Mouse (Mus musculus) hindbrain, embryonic 14.5 days (tissue): ENCODE data around the gene Slc11a2. TPM values are rescaled to one million over a fixed set of nuclear protein-coding genes. Genes with fewer than 3 reads are reported as not detected.
"Not testable (repeated sequence)": the region's sequence is repeated elsewhere in the genome, so short reads cannot be mapped to it uniquely, and the experiment has no call there.

ENCODE experiments used
- ATAC-seq: fragments of 200-750 bp; cut with Nextera tagmentation; 2 replicates; pipeline ENCODE4 v1.8.0; 2017; ENCODE audit warnings: moderate number of reproducible peaks, mild to moderate bottlenecking, moderate TSS enrichment, moderate library complexity; ENCODE audit not compliant: low FRiP score
- DNase-seq: peaks from one replicate; pipeline ENCODE4 v3.0.0-alpha.2; 2015; ENCODE audit warnings: low spot score
- H3K27ac ChIP-seq: fragments of 300-500 bp; sonication (generic); 2 replicates; pipeline ENCODE4 v1.5.1; 2014; ENCODE audit warnings: mild to moderate bottlenecking, moderate library complexity
- H3K27me3 ChIP-seq: fragments of 300-500 bp; sonication (generic); 2 replicates; pipeline ENCODE4 v1.6.1; 2014; ENCODE audit warnings: mild to moderate bottlenecking, low read length, mixed read lengths; ENCODE audit not compliant: control insufficient read depth, insufficient read depth
- H3K36me3 ChIP-seq: fragments of 300-500 bp; sonication (generic); replicated peaks from 2 replicates; pipeline ENCODE4 v1.6.1; 2014; ENCODE audit not compliant: control insufficient read depth, insufficient read depth
- H3K4me1 ChIP-seq: fragments of 300-500 bp; sonication (generic); replicated peaks from 2 replicates; pipeline ENCODE4 v1.6.1; 2014; ENCODE audit warnings: antibody characterized with exemption, low read length, mixed read lengths; ENCODE audit not compliant: control insufficient read depth, insufficient read depth
- H3K4me2 ChIP-seq: fragments of 300-500 bp; sonication (generic); replicated peaks from 2 replicates; pipeline ENCODE4 v1.6.1; 2014; ENCODE audit warnings: mild to moderate bottlenecking, moderate library complexity
- H3K4me3 ChIP-seq: fragments of 300-500 bp; sonication (generic); replicated peaks from 2 replicates; pipeline ENCODE4 v1.5.1; 2014; ENCODE audit warnings: mild to moderate bottlenecking, low read length
- H3K9ac ChIP-seq: fragments of 300-500 bp; sonication (generic); 2 replicates; pipeline ENCODE4 v1.6.1; 2014
- H3K9me3 ChIP-seq: fragments of 300-500 bp; sonication (generic); 2 replicates; pipeline ENCODE4 v1.6.1; 2016; ENCODE audit warnings: low read length; ENCODE audit not compliant: control insufficient read depth
- WGBS: fragments of 180-500 bp; shearing (Covaris S2); extraction: QIAGEN DNeasy Blood & Tissue Kit; methylation state at CpG from one replicate; pipeline ENCODE4 v1.1.7; 2014; 5-methylcytosine and 5-hydroxymethylcytosine counted together
- polyA plus RNA-seq: library from polyadenylated mRNA; unstranded; fragments of >200 nt; fragmentation: Nextera tagmentation; extraction: Ambion mirVana; gene quantifications from 2 replicates; pipeline ENCODE4 v1.2.1, GENCODE M21; 2014

The Slc11a2 gene
- polyA plus RNA-seq, 1 experiment from 2014 or later, result 18.6 TPM

GRCm38 (mm10) chr15:100422476-100422875, 2.4 kb downstream of the Slc11a2 start:
- peaks cover 26% of the 10 kb centered on the region for H3K4me1 ChIP-seq
- peak; percentile 48 for ATAC-seq

GRCm38 (mm10) chr15:100421758-100422197, 3.1 kb downstream of the Slc11a2 start, which contains the start of gene Gm5475:
TSS of gene Gm5475 (plus strand) at chr15:100422147.
- not testable (repeated sequence) for H3K36me3 ChIP-seq, ATAC-seq, DNase-seq, H3K9me3 ChIP-seq
- H3K27ac ChIP-seq, result peak within 1 kb of the TSS; percentile 16; the same call in 1 of the 2 replicates
- peak within 1 kb of the TSS; percentile 98 for H3K4me3 ChIP-seq
- 32% methylated on average over 3 of the region's 3 CpGs for WGBS
- peaks cover 25% of the 10 kb centered on the region for H3K27me3 ChIP-seq
- peak within 1 kb of the TSS; percentile 96 for H3K4me2 ChIP-seq
- peak within 1 kb of the TSS; percentile 85 for H3K9ac ChIP-seq
- H3K4me1 ChIP-seq, result peaks cover 26% of the 10 kb centered on the region

More at GRCm38 (mm10) chr15:100422476-100422875, 2.4 kb downstream of the Slc11a2 start:
- Histone ChIP-seq H3K9ac (peak overlapping the region; percentile 85), H3K4me3 (peak overlapping the region; percentile 98), H3K27me3 (peaks cover 25% of the 10 kb centered on the region), H3K36me3 (no peaks in the 10 kb centered on the region), H3K4me2 (peak overlapping the region; percentile 96), H3K27ac (peak overlapping the region; percentile 16; the same call in 1 of the 2 replicates), H3K9me3 (no peaks in the 10 kb centered on the region)
- peak; percentile 27 for DNase-seq
- WGBS, result under 1% methylated on average over 44 of the region's 44 CpGs

- Histone ChIP-seq H3K4me2 (peak overlapping the region; percentile 96), H3K4me1 (peaks cover 26% of the 10 kb centered on the region), H3K4me3 (peak overlapping the region; percentile 98), H3K9ac (peak overlapping the region; percentile 85), H3K27me3 (peaks cover 25% of the 10 kb centered on the region), H3K9me3 (no peaks in the 10 kb centered on the region), H3K36me3 (no peaks in the 10 kb centered on the region), H3K27ac (no peak overlapping the region)
- WGBS, result 48% methylated on average over 8 of the region's 8 CpGs
- ATAC-seq (no peak), DNase-seq (no peak)
These were observed 3.7 kb downstream of the Slc11a2 start for GRCm38 (mm10) chr15:100421059-100421757.

GRCm38 (mm10) chr15:100419901-100420745, 4.7 kb downstream of the Slc11a2 start:
- WGBS, result 71% methylated on average over 9 of the region's 9 CpGs
- no peak overlapping the region for H3K4me2 ChIP-seq
- no peaks in the 10 kb centered on the region for H3K36me3 ChIP-seq
- no peak for DNase-seq
- H3K4me3 ChIP-seq, result no peak overlapping the region
- no peaks in the 10 kb centered on the region for H3K9me3 ChIP-seq
- peaks cover 19% of the 10 kb centered on the region for H3K27me3 ChIP-seq
- no peak overlapping the region for H3K9ac ChIP-seq
- ATAC-seq, result no peak
- no peak overlapping the region for H3K27ac ChIP-seq
- H3K4me1 ChIP-seq, result peaks cover 26% of the 10 kb centered on the region

GRCm38 (mm10) chr15:100419311-100419710, 5.6 kb downstream of the Slc11a2 start:
- Histone ChIP-seq H3K4me3 (no peak overlapping the region), H3K4me2 (no peak overlapping the region), H3K36me3 (no peaks in the 10 kb centered on the region), H3K9me3 (no peaks in the 10 kb centered on the region), H3K27ac (no peak overlapping the region), H3K4me1 (peaks cover 26% of the 10 kb centered on the region), H3K27me3 (peaks cover 11% of the 10 kb centered on the region), H3K9ac (no peak overlapping the region)
- no peak for ATAC-seq
- WGBS, result 76% methylated on average over 8 of the region's 8 CpGs
- no peak for DNase-seq

GRCm38 (mm10) chr15:100417854-100418450, 6.9 kb downstream of the Slc11a2 start:
- Histone ChIP-seq H3K9ac (no peak overlapping the region), H3K4me2 (no peak overlapping the region), H3K36me3 (no peaks in the 10 kb centered on the region), H3K27me3 (no peaks in the 10 kb centered on the region), H3K9me3 (no peaks in the 10 kb centered on the region), H3K4me1 (peaks cover 17% of the 10 kb centered on the region), H3K27ac (no peak overlapping the region), H3K4me3 (no peak overlapping the region)
- DNase-seq, result no peak
- no peak for ATAC-seq
- WGBS, result 86% methylated on average over 9 of the region's 9 CpGs

GRCm38 (mm10) chr15:100415684-100416083, 9.2 kb downstream of the Slc11a2 start:
- Histone ChIP-seq H3K4me1 (peaks cover 6% of the 10 kb centered on the region; the same call in 1 of the 2 replicates), H3K27me3 (no peaks in the 10 kb centered on the region), H3K4me3 (no peak overlapping the region), H3K36me3 (peaks cover 2% of the 10 kb centered on the region; the same call in 1 of the 2 replicates), H3K9me3 (no peaks in the 10 kb centered on the region), H3K4me2 (no peak overlapping the region), H3K9ac (no peak overlapping the region), H3K27ac (no peak overlapping the region)
- ATAC-seq (no peak), DNase-seq (no peak)
- WGBS, result 88% methylated on average over 8 of the region's 8 CpGs

- ATAC-seq, result no peak
- WGBS, result 94% methylated on average over 13 of the region's 13 CpGs
- H3K36me3 ChIP-seq, result peaks cover 9% of the 10 kb centered on the region
- no peak overlapping the region for H3K4me2 ChIP-seq
- no peaks in the 10 kb centered on the region for H3K27me3 ChIP-seq
- H3K9ac ChIP-seq, result no peak overlapping the region
- H3K9me3 ChIP-seq, result no peaks in the 10 kb centered on the region
- no peak overlapping the region for H3K4me3 ChIP-seq
- no peak overlapping the region for H3K27ac ChIP-seq
- no peak for DNase-seq
- peaks cover 2% of the 10 kb centered on the region; the same call in 1 of the 2 replicates for H3K4me1 ChIP-seq
These were observed 9.9 kb downstream of the Slc11a2 start for GRCm38 (mm10) chr15:100414942-100415341.

GRCm38 (mm10) chr15:100414011-100414410, 10.9 kb downstream of the Slc11a2 start:
- Histone ChIP-seq H3K9ac (no peak overlapping the region), H3K9me3 (no peaks in the 10 kb centered on the region), H3K4me2 (no peak overlapping the region), H3K27me3 (no peaks in the 10 kb centered on the region), H3K36me3 (peaks cover 18% of the 10 kb centered on the region), H3K4me3 (no peak overlapping the region), H3K27ac (no peak overlapping the region), H3K4me1 (no peaks in the 10 kb centered on the region)
- ATAC-seq (no peak), DNase-seq (no peak)
- 74% methylated on average over 4 of the region's 4 CpGs for WGBS
